Mouse (Mus musculus) limb, embryonic 14.5 days (tissue): ENCODE results near the gene Wwox. TPM values are rescaled to one million over a fixed set of nuclear protein-coding genes. Genes with fewer than 3 reads are reported as not detected.

Experiments used
- ATAC-seq: fragments of 200-750 bp; cut with Nextera tagmentation; 2 replicates; pipeline ENCODE4 v1.8.0; 2017; ENCODE audit warnings: low read depth, moderate number of reproducible peaks, moderate TSS enrichment; ENCODE audit not compliant: low FRiP score
- DNase-seq: peaks from one replicate; pipeline ENCODE4 v3.0.0-alpha.2; 2015; ENCODE audit warnings: low spot score
- H3K27ac ChIP-seq: fragments of 300-500 bp; sonication (generic); replicated peaks from 2 replicates; pipeline ENCODE4 v1.5.1; 2014; ENCODE audit warnings: low read depth, mild to moderate bottlenecking, low read length, moderate library complexity, mixed read lengths
- H3K27me3 ChIP-seq: fragments of 300-500 bp; sonication (generic); 2 replicates; pipeline ENCODE4 v1.6.1; 2014; ENCODE audit warnings: low read length, mixed read lengths; ENCODE audit not compliant: control insufficient read depth, insufficient read depth
- H3K36me3 ChIP-seq: fragments of 300-500 bp; sonication (generic); 2 replicates; pipeline ENCODE4 v1.6.1; 2014; ENCODE audit warnings: mild to moderate bottlenecking, low read length, moderate library complexity, mixed read lengths; ENCODE audit not compliant: control insufficient read depth, insufficient read depth
- H3K4me1 ChIP-seq: fragments of 300-500 bp; sonication (generic); 2 replicates; pipeline ENCODE4 v1.6.1; 2014; ENCODE audit warnings: antibody characterized with exemption, low read length, mixed read lengths; ENCODE audit not compliant: control insufficient read depth, insufficient read depth
- H3K4me2 ChIP-seq: fragments of 300-500 bp; sonication (generic); replicated peaks from 2 replicates; pipeline ENCODE4 v1.6.1; 2014; ENCODE audit warnings: low read depth, mild to moderate bottlenecking, low read length, moderate library complexity; ENCODE audit not compliant: severe bottlenecking
- H3K4me3 ChIP-seq: fragments of 300-500 bp; sonication (generic); replicated peaks from 2 replicates; pipeline ENCODE4 v1.5.1; 2014; ENCODE audit warnings: low read length
- H3K9ac ChIP-seq: fragments of 300-500 bp; sonication (generic); 2 replicates; pipeline ENCODE4 v1.6.1; 2014; ENCODE audit warnings: mild to moderate bottlenecking, low read depth, low read length, moderate library complexity; ENCODE audit not compliant: severe bottlenecking
- H3K9me3 ChIP-seq: fragments of 300-500 bp; sonication (generic); 2 replicates; pipeline ENCODE4 v1.6.1; 2016; ENCODE audit warnings: low read length; ENCODE audit not compliant: control insufficient read depth
- POLR2A ChIP-seq: fragments of 200-500 bp; IDR thresholded peaks from 2 replicates; pipeline ENCODE4 v1.8.0; 2012; ENCODE audit warnings: inconsistent platforms, mild to moderate bottlenecking, moderate library complexity, borderline replicate concordance; ENCODE audit not compliant: insufficient read depth, insufficient read length; ENCODE audit errors: extremely low read depth
- WGBS: fragments of 180-500 bp; shearing (Covaris S2); extraction: QIAGEN DNeasy Blood & Tissue Kit; methylation state at CpG from one replicate; pipeline ENCODE4 v1.1.7; 2014; 5-methylcytosine and 5-hydroxymethylcytosine counted together
- polyA plus RNA-seq, 2 experiments: library from polyadenylated mRNA; depleted of rRNA in 1 of 2; stranded (reverse) in 1 of 2; unstranded in 1 of 2; fragments of >200 nt; fragmentation: Nextera tagmentation in 1 of 2; extraction: Ambion mirVana in 1 of 2; gene quantifications; 2 replicates each; pipeline versions ENCODE4 v1.2.1 to v1.2.3; 2012 to 2014

Gene Wwox
- polyA plus RNA-seq, 2 experiments, result 8.6 to 9.4 TPM

DNA sequence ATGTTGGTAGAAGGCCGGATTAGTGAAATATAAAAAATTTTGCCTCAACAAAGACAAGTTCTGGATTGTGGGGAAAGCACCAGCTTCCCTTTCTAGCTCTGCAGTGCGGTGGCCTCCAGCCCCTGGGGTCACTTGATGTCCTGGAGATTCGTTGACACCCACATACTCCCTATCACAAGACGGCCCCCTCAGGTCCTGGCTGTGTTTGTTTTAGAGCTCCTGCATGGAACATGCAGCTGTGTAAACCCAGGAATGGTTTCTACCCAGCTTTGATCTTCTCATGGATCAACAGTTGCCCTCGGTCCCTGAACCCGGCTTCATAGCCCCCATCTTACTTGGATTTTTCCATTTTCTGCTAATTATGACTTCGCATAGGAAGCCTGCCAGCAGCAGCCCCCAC, 171.6 kb downstream of the Wwox start:
- Histone ChIP-seq H3K4me3 (no peak overlapping the region), H3K27me3 (no peaks in the 10 kb centered on the region), H3K27ac (no peak overlapping the region), H3K9ac (no peak overlapping the region), H3K36me3 (no peaks in the 10 kb centered on the region), H3K4me1 (0 out of 2 replicates have a peak, but pooled peaks cover 7% of the 10 kb centered on the region), H3K9me3 (no peaks in the 10 kb centered on the region), H3K4me2 (no peak overlapping the region)
- ATAC-seq (no peak), DNase-seq (no peak)
- WGBS, result 61% methylated on average over 7 of the region's 7 CpGs
- TF ChIP-seq POLR2A, result no peak

DNA sequence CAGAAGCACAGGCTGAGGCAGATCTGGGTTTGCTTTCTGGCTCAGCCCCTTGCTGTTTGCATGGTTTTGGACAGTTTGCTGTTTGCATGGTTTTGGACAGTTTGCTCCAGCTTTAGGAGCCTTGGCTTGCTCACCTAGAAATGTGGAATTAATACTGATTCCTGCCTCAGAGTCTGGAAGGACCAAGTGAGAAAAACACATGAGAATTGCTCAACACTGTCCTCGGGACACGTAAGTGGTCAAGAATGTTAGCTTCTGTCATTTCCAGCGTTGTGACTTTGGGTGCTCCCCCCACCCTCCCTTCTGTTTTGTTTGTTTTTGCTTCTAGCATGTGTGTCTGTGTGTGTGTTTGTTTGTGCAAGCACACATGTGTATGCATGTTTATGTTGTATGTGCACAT, 172.6 kb downstream of the Wwox start:
- no peak overlapping the region for H3K4me2 ChIP-seq
- no peak overlapping the region for H3K27ac ChIP-seq
- H3K27me3 ChIP-seq, result no peaks in the 10 kb centered on the region
- DNase-seq (no peak), ATAC-seq (no peak)
- H3K4me3 ChIP-seq, result no peak overlapping the region
- no peak overlapping the region for H3K9ac ChIP-seq
- 88% methylated on average over 3 of the region's 3 CpGs for WGBS
- H3K9me3 ChIP-seq, result no peaks in the 10 kb centered on the region; the same call in 1 of the 2 replicates
- H3K4me1 ChIP-seq, result 0 out of 2 replicates have a peak, but pooled peaks cover 7% of the 10 kb centered on the region
- no peaks in the 10 kb centered on the region for H3K36me3 ChIP-seq
- TF ChIP-seq POLR2A, result no peak

- no peaks in the 10 kb centered on the region; the same call in 1 of the 2 replicates for H3K9me3 ChIP-seq
- DNase-seq (no peak), ATAC-seq (no peak)
- no peak overlapping the region for H3K9ac ChIP-seq
- 51% methylated on average over 4 of the region's 4 CpGs for WGBS
- H3K4me1 ChIP-seq, result 0 out of 2 replicates have a peak, but pooled peaks cover 7% of the 10 kb centered on the region
- H3K36me3 ChIP-seq, result no peaks in the 10 kb centered on the region
- H3K27me3 ChIP-seq, result no peaks in the 10 kb centered on the region
- no peak for TF ChIP-seq POLR2A
- no peak overlapping the region for H3K4me3 ChIP-seq
- H3K27ac ChIP-seq, result no peak overlapping the region
- H3K4me2 ChIP-seq, result no peak overlapping the region
Measured at GRCm38 (mm10) chr8:114615413-114615812, 176.0 kb downstream of the Wwox start.

GRCm38 (mm10) chr8:114615908-114616307, 176.5 kb downstream of the Wwox start:
- Histone ChIP-seq H3K27me3 (no peaks in the 10 kb centered on the region), H3K4me2 (no peak overlapping the region), H3K9ac (no peak overlapping the region), H3K36me3 (no peaks in the 10 kb centered on the region), H3K27ac (no peak overlapping the region), H3K4me1 (0 out of 2 replicates have a peak, but pooled peaks cover 7% of the 10 kb centered on the region), H3K4me3 (no peak overlapping the region), H3K9me3 (no peaks in the 10 kb centered on the region; the same call in 1 of the 2 replicates)
- no peak for DNase-seq
- 81% methylated on average over 6 of the region's 6 CpGs for WGBS
- TF ChIP-seq POLR2A, result no peak
- no peak for ATAC-seq

DNA sequence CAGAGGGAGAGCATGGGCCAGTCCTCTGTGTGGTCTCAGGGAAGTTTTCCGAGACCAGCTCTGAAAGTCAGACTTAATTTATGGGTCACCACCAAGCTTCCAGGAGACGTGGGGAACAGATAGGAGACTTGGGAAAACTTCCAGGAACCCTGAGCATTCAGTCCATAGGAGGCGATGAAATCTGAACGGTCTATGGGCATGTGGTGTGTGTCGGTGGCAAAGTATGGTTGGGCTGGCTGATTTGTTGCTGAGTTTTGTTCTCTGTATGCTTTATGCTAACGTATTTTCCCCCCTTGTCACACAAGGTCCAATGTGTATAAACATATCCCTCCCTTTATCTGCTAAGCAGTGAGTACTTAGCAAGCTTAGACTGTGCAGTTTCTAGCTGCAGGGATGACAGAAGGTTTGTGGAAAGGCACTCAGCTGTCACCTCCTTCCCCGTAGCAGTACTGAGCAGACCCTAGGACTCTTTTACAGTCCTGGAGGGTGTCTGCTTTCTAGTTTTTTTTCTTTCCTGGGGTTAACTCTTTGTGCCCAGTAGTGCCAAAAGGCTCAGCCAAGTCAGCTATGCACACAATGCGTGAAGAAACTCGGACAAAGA, 179.6 kb downstream of the Wwox start:
- Histone ChIP-seq H3K9ac (no peak overlapping the region), H3K36me3 (no peaks in the 10 kb centered on the region), H3K4me2 (no peak overlapping the region), H3K4me1 (0 out of 2 replicates have a peak, but pooled peaks cover 3% of the 10 kb centered on the region), H3K9me3 (no peaks in the 10 kb centered on the region; the same call in 1 of the 2 replicates), H3K27me3 (no peaks in the 10 kb centered on the region), H3K4me3 (no peak overlapping the region), H3K27ac (no peak overlapping the region)
- ATAC-seq (no peak), DNase-seq (no peak)
- no peak for TF ChIP-seq POLR2A
- 46% methylated on average over 9 of the region's 9 CpGs for WGBS
